In genomic region chrX:38249640-38250351, GRCm38 (mm10) we compare ENCODE assay signal across 8 mouse cellular contexts. TPM values are rescaled to one million over a fixed set of nuclear protein-coding genes. Genes with fewer than 3 reads are reported as not detected.
DNase-seq lines count a peak whose midpoint lies in the region; ATAC-seq and TF ChIP-seq lines count a peak whose summit lies in the region.

No protein-coding gene starts in this region.

- no peak overlapping the region for H3K27ac ChIP-seq in embryonic facial prominence, embryonic 15.5 days (replicated peaks)
- no peak overlapping the region for H3K27ac ChIP-seq in left cerebral cortex, adult 2 months
- no peak overlapping the region for H3K27ac ChIP-seq in stomach, embryonic 15.5 days

- H3K4me3 ChIP-seq in embryonic facial prominence, embryonic 15.5 days (replicated peaks) = peak overlapping the region; percentile 39; the same call in 1 of the 2 replicates
- peak overlapping the region; percentile 29 for H3K4me3 ChIP-seq in left cerebral cortex, adult 2 months
- H3K4me3 ChIP-seq in stomach, embryonic 15.5 days (replicated peaks) = peak overlapping the region; percentile 37; the same call in 1 of the 2 replicates

- H3K4me2 ChIP-seq in embryonic facial prominence, embryonic 15.5 days (replicated peaks) = peak overlapping the region; percentile 75
- peak overlapping the region; percentile 73; the same call in 1 of the 2 replicates for H3K4me2 ChIP-seq in stomach, embryonic 15.5 days

- peak; percentile 30 for DNase-seq in layer of hippocampus, adult 11-12 months (ENCODE audit: low spot score)
- no peak for DNase-seq in layer of hippocampus, adult 9-11 months
- peak; percentile 68 for DNase-seq in adrenal gland, postnatal 25 days
- DNase-seq in heart, postnatal 10 days = peak; percentile 43 to 72
- DNase-seq in left cerebral cortex, adult 2 months (ENCODE audit: extremely low spot score in 1 of 2, low spot score in 2 of 2) = peak; percentile 39 to 53
- DNase-seq in mesoderm, embryonic 11.5 days (ENCODE audit: low read depth, low spot score) = peak; percentile 73

- 20% methylated on average over 16 of the region's 16 CpGs for WGBS in embryonic facial prominence, embryonic 15.5 days
- 28% methylated on average over 16 of the region's 16 CpGs for WGBS in stomach, embryonic 15.5 days

- no peak for ATAC-seq in embryonic facial prominence, embryonic 15.5 days (ENCODE audit: insufficient number of reproducible peaks, low FRiP score, low TSS enrichment, low read depth)
- ATAC-seq in stomach, embryonic 15.5 days (ENCODE audit: insufficient read depth, low FRiP score, low read depth) = no peak

- H3K9me3 ChIP-seq in embryonic facial prominence, embryonic 15.5 days (replicated peaks) = no peaks in the 10 kb centered on the region
- H3K9me3 ChIP-seq in stomach, embryonic 15.5 days = no peaks in the 10 kb centered on the region

- H3K4me1 ChIP-seq in embryonic facial prominence, embryonic 15.5 days = 0 out of 2 replicates have a peak, but pooled peaks cover 4% of the 10 kb centered on the region
- H3K4me1 ChIP-seq in stomach, embryonic 15.5 days = no peaks in the 10 kb centered on the region

- H3K9ac ChIP-seq in embryonic facial prominence, embryonic 15.5 days = no peak overlapping the region
- H3K9ac ChIP-seq in stomach, embryonic 15.5 days = no peak overlapping the region

- no peaks in the 10 kb centered on the region for H3K27me3 ChIP-seq in embryonic facial prominence, embryonic 15.5 days
- no peaks in the 10 kb centered on the region for H3K27me3 ChIP-seq in stomach, embryonic 15.5 days (replicated peaks)

- no peaks in the 10 kb centered on the region for H3K36me3 ChIP-seq in embryonic facial prominence, embryonic 15.5 days
- H3K36me3 ChIP-seq in stomach, embryonic 15.5 days = no peaks in the 10 kb centered on the region

- intact Hi-C loops in heart, postnatal 10 days (cut with DNase I) = loop anchor here (2.0 kb wide), 2 partner anchors 181 to 189 kb away; no protein-coding TSS in a partner anchor
- intact Hi-C loops in left cerebral cortex, adult 2 months (cut with DNase I) = loop anchor here (5.0 kb wide), 2 partner anchors 57 to 188 kb away; no protein-coding TSS in a partner anchor

- peak; percentile 63 for TF ChIP-seq CTCF in left cerebral cortex, adult 2 months (IDR thresholded peaks at IDR 0.05)

RNA-seq across cellular contexts. Expression of gene Tmem255a, which starts 2.4 kb away (rescaled TPM):
- 12.8 and 13.1 TPM in 2 replicates for total RNA-seq in adrenal gland, postnatal 25 days (2021)
- polyA plus RNA-seq in embryonic facial prominence, embryonic 15.5 days (2015; fragmentation: Nextera tagmentation; extraction: Ambion mirVana) = 34.7 and 36.1 TPM in 2 replicates
- 10 to 100 TPM; 19.7 to 30.7 TPM for total RNA-seq in heart, postnatal 10 days (2021)
- 10 to 100 TPM; 16.9 to 26.7 TPM for total RNA-seq in left cerebral cortex, adult 2 months (2021)
- polyA plus RNA-seq in stomach, embryonic 15.5 days (2015; fragmentation: Nextera tagmentation; extraction: Ambion mirVana) = 31.8 and 34.5 TPM in 2 replicates
